Mouse (Mus musculus) C2C12 (cell line): Measurements from ENCODE around the gene Pbdc1.

ENCODE experiments used
- CTCF ChIP-seq: IDR thresholded peaks from one replicate; pipeline ENCODE4 v1.5.1; 2011; ENCODE audit not compliant: control insufficient read depth, insufficient read depth, insufficient read length
- FOSL1 ChIP-seq: IDR thresholded peaks from one replicate; pipeline ENCODE4 v1.8.0; 2011; ENCODE audit warnings: mild to moderate bottlenecking, low read length; ENCODE audit not compliant: poor library complexity, insufficient read depth, severe bottlenecking
- MAX ChIP-seq: IDR thresholded peaks from one replicate; pipeline ENCODE4 v1.6.1; 2011; ENCODE audit warnings: mild to moderate bottlenecking, control low read depth
- MYOD1 ChIP-seq: IDR thresholded peaks from one replicate; pipeline ENCODE4 v1.6.1; 2011; ENCODE audit warnings: low read depth; ENCODE audit not compliant: control insufficient read depth, insufficient read length

GRCm38 (mm10) chrX:105037666-105038065 lies 41.9 kb upstream of the Pbdc1 start:
- TF ChIP-seq MYOD1 (no peak), CTCF (no peak), MAX (no peak), FOSL1 (no peak)
